Mouse (Mus musculus) erythroid progenitor cell, adult 5-6 weeks (primary cell): ENCODE results near the gene Sugct. TPM values are rescaled to one million over a fixed set of nuclear protein-coding genes. Genes with fewer than 3 reads are reported as not detected.

ENCODE experiments used
- ATAC-seq: replicated peaks from 2 replicates; pipeline ENCODE4 v1.8.0; 2016; ENCODE audit warnings: moderate number of reproducible peaks, mild to moderate bottlenecking, moderate TSS enrichment, inconsistent platforms; ENCODE audit not compliant: poor library complexity, low FRiP score, severe bottlenecking
- total RNA-seq, 2 experiments: library from RNA; stranded (forward) in 1 of 2; stranded (reverse) in 1 of 2; fragments of 150-400 nt in 1 of 2; fragments of 186-747, 209-891 nt in 1 of 2; gene quantifications; 2 replicates each; pipeline versions ENCODE4 v1.2.3 to v1.2.4; 2015 to 2017; ENCODE audit warnings: low replicate concordance in 2 of 2

Sugct gene
- total RNA-seq, 2 experiments from 2014 or later, result not detected

GRCm38 (mm10) chr13:16817471-16817870, 877.9 kb downstream of the Sugct start:
- ATAC-seq, result no peak; the same call in 1 of the 2 replicates

- no peak for ATAC-seq
Observed at GRCm38 (mm10) chr13:16816747-16817146, 878.6 kb downstream of the Sugct start.

- ATAC-seq, result peak; percentile 59
Observed at GRCm38 (mm10) chr13:16812268-16812667, 883.1 kb downstream of the Sugct start.

Other genes with a start within 250 kb of the Sugct start
- gene Mplkip, start 361 bp downstream of the Sugct start, total RNA-seq (2015; ENCODE audit: low replicate concordance), result 42.9 and 43.6 TPM in 2 replicates
- gene Mplkip, start 361 bp downstream of the Sugct start, total RNA-seq (2017; ENCODE audit: low replicate concordance), result 17.2 and 27.5 TPM in 2 replicates
- gene Cdk13, start 109.5 kb upstream of the Sugct start, total RNA-seq (2015; ENCODE audit: low replicate concordance), result 63.8 and 65.4 TPM in 2 replicates
- gene Cdk13, start 109.5 kb upstream of the Sugct start, total RNA-seq (2017; ENCODE audit: low replicate concordance), result 67.6 and 102 TPM in 2 replicates
- gene Rala, start 248.7 kb upstream of the Sugct start, total RNA-seq (2015; ENCODE audit: low replicate concordance), result 7.2 and 13.8 TPM in 2 replicates
- 1.7 and 5.7 TPM in 2 replicates for gene Rala, start 248.7 kb upstream of the Sugct start, total RNA-seq (2017; ENCODE audit: low replicate concordance)